Comparison of ENCODE assay signal across 26 mouse cellular contexts in genomic region chr10:38353526-38353925, GRCm38 (mm10).
DNase-seq lines count a peak whose midpoint lies in the region; ATAC-seq lines count a peak whose summit lies in the region.
"Had no signal": no experiment of that assay in that cellular context is flagged by ENCODE, and none has a peak within 500 bp of the region (broad histone marks: within the 10 kb centered on the region; RNA-seq: fewer than 3 reads in every experiment).

No protein-coding gene starts in this region.

- no peaks in the 10 kb centered on the region for H3K4me1 ChIP-seq in hindbrain, embryonic 15.5 days (replicated peaks)
- H3K4me1 ChIP-seq in hindbrain, embryonic 13.5 days (replicated peaks), result 0 out of 2 replicates have a peak, but pooled peaks cover 7% of the 10 kb centered on the region
- H3K4me1 ChIP-seq in lung, embryonic 16.5 days (replicated peaks; ENCODE audit: control insufficient read depth, insufficient read depth, low read length), result no peaks in the 10 kb centered on the region
- H3K4me1 ChIP-seq in neural tube, embryonic 14.5 days (ENCODE audit: control insufficient read depth, insufficient read depth, low read length), result 0 out of 2 replicates have a peak, but pooled peaks cover 4% of the 10 kb centered on the region
- 0 out of 2 replicates have a peak, but pooled peaks cover 2% of the 10 kb centered on the region for H3K4me1 ChIP-seq in neural tube, embryonic 15.5 days
- H3K4me1 ChIP-seq: heart, embryonic 12.5 days had no signal

- no peaks in the 10 kb centered on the region for H3K27me3 ChIP-seq in hindbrain, embryonic 15.5 days
- H3K27me3 ChIP-seq in hindbrain, embryonic 13.5 days, result no peaks in the 10 kb centered on the region
- no peaks in the 10 kb centered on the region for H3K27me3 ChIP-seq in lung, embryonic 16.5 days (ENCODE audit: control insufficient read depth, insufficient read depth, low read depth, low read length)
- no peaks in the 10 kb centered on the region for H3K27me3 ChIP-seq in neural tube, embryonic 14.5 days (ENCODE audit: control insufficient read depth, insufficient read depth, low read length)
- no peaks in the 10 kb centered on the region for H3K27me3 ChIP-seq in neural tube, embryonic 15.5 days (replicated peaks)
- H3K27me3 ChIP-seq: CH12.LX; heart, embryonic 12.5 days; Patski had no signal

- ATAC-seq in hindbrain, embryonic 15.5 days (ENCODE audit: low FRiP score, low read depth), result peak; percentile 61; the same call in 1 of the 2 replicates
- ATAC-seq in hindbrain, embryonic 13.5 days (ENCODE audit: low FRiP score), result no peak
- ATAC-seq in lung, embryonic 16.5 days (ENCODE audit: low read depth), result peak; percentile 52; the same call in 1 of the 2 replicates
- 0 out of 2 replicates have a peak, but pooled peaks have one; percentile 49 for ATAC-seq in neural tube, embryonic 14.5 days (ENCODE audit: low read depth)
- no peak for ATAC-seq in neural tube, embryonic 15.5 days (ENCODE audit: low FRiP score)
- ATAC-seq: intestine, postnatal 0 days; liver, postnatal 0 days; Patski had no signal

- no peak overlapping the region for H3K9ac ChIP-seq in hindbrain, embryonic 15.5 days
- H3K9ac ChIP-seq in hindbrain, embryonic 13.5 days, result no peak overlapping the region
- no peak overlapping the region for H3K9ac ChIP-seq in lung, embryonic 16.5 days (ENCODE audit: low read length)
- H3K9ac ChIP-seq in neural tube, embryonic 14.5 days (replicated peaks; ENCODE audit: low read depth, low read length), result no peak overlapping the region
- H3K9ac ChIP-seq in neural tube, embryonic 15.5 days (replicated peaks), result no peak overlapping the region
- H3K9ac ChIP-seq: heart, embryonic 12.5 days; liver, postnatal 0 days had no signal

- no peak overlapping the region for H3K4me2 ChIP-seq in hindbrain, embryonic 15.5 days
- no peak overlapping the region for H3K4me2 ChIP-seq in hindbrain, embryonic 13.5 days
- no peak overlapping the region for H3K4me2 ChIP-seq in lung, embryonic 16.5 days (ENCODE audit: low read depth, low read length)
- no peak overlapping the region for H3K4me2 ChIP-seq in neural tube, embryonic 14.5 days (ENCODE audit: low read depth, low read length)
- H3K4me2 ChIP-seq in neural tube, embryonic 15.5 days, result no peak overlapping the region
- H3K4me2 ChIP-seq: heart, embryonic 12.5 days; liver, embryonic 11.5 days had no signal

- no peaks in the 10 kb centered on the region for H3K36me3 ChIP-seq in hindbrain, embryonic 15.5 days
- no peaks in the 10 kb centered on the region for H3K36me3 ChIP-seq in hindbrain, embryonic 13.5 days
- H3K36me3 ChIP-seq in lung, embryonic 16.5 days (ENCODE audit: control insufficient read depth, insufficient read depth, low read length), result no peaks in the 10 kb centered on the region
- H3K36me3 ChIP-seq in neural tube, embryonic 14.5 days (ENCODE audit: control insufficient read depth, insufficient read depth, low read length), result no peaks in the 10 kb centered on the region
- no peaks in the 10 kb centered on the region for H3K36me3 ChIP-seq in neural tube, embryonic 15.5 days
- H3K36me3 ChIP-seq: forebrain, embryonic 10.5 days; G1E; heart, embryonic 12.5 days had no signal

- H3K9me3 ChIP-seq in hindbrain, embryonic 15.5 days, result no peaks in the 10 kb centered on the region
- H3K9me3 ChIP-seq in hindbrain, embryonic 13.5 days, result no peaks in the 10 kb centered on the region
- no peaks in the 10 kb centered on the region for H3K9me3 ChIP-seq in lung, embryonic 16.5 days (ENCODE audit: control insufficient read depth, low read length)
- no peaks in the 10 kb centered on the region for H3K9me3 ChIP-seq in neural tube, embryonic 14.5 days (ENCODE audit: control insufficient read depth, low read length)
- no peaks in the 10 kb centered on the region for H3K9me3 ChIP-seq in neural tube, embryonic 15.5 days (replicated peaks)
- H3K9me3 ChIP-seq: forebrain, embryonic 10.5 days; G1E; heart, embryonic 12.5 days had no signal

- 56% methylated on average over 5 of the region's 5 CpGs for WGBS in hindbrain, embryonic 15.5 days
- WGBS in hindbrain, embryonic 13.5 days, result 58% methylated on average over 5 of the region's 5 CpGs
- 43% methylated on average over 5 of the region's 5 CpGs for WGBS in lung, embryonic 16.5 days
- WGBS in neural tube, embryonic 14.5 days, result 37% methylated on average over 5 of the region's 5 CpGs
- 36% methylated on average over 5 of the region's 5 CpGs for whole genome bisulfite sequencing in neural tube, embryonic 15.5 days

- no peak overlapping the region for H3K4me3 ChIP-seq in hindbrain, embryonic 15.5 days
- H3K4me3 ChIP-seq in hindbrain, embryonic 13.5 days, result no peak overlapping the region
- no peak overlapping the region for H3K4me3 ChIP-seq in lung, embryonic 16.5 days (ENCODE audit: low read length)
- H3K4me3 ChIP-seq in neural tube, embryonic 14.5 days (ENCODE audit: low read depth, low read length), result no peak overlapping the region
- H3K4me3 ChIP-seq in neural tube, embryonic 15.5 days (replicated peaks), result no peak overlapping the region
- H3K4me3 ChIP-seq: forebrain, embryonic 10.5 days; heart, embryonic 12.5 days; layer of hippocampus, adult 2 months had no signal

- DNase-seq in kidney, postnatal 10 days, result peak; percentile 40
- no peak for DNase-seq in kidney, adult 9 months
- DNase-seq in lung, postnatal 14 days, result no peak
- DNase-seq: adrenal gland, postnatal 36 days; cerebellum, adult 11 months; cerebellum, adult 9-11 months; gastrocnemius, postnatal 25 days; heart, adult 18-20 months; heart, postnatal 10 days; liver, postnatal 0 days; retina, postnatal 1 day; right cerebral cortex, postnatal 25 days; spleen, adult 18-20 months had no signal

- H3K27ac ChIP-seq in hindbrain, embryonic 15.5 days (replicated peaks), result no peak overlapping the region
- no peak overlapping the region for H3K27ac ChIP-seq in hindbrain, embryonic 13.5 days
- no peak overlapping the region for H3K27ac ChIP-seq in lung, embryonic 16.5 days (ENCODE audit: low read length)
- no peak overlapping the region for H3K27ac ChIP-seq in neural tube, embryonic 14.5 days (ENCODE audit: low read depth, low read length)
- no peak overlapping the region for H3K27ac ChIP-seq in neural tube, embryonic 15.5 days (replicated peaks)
- H3K27ac ChIP-seq: forebrain, embryonic 10.5 days; layer of hippocampus, adult 2 months had no signal

Comparison
In these comparisons a context has a peak if more than half of its experiments do, and no peak if none do; other contexts are left out.
1. ATAC-seq: peak in hindbrain, embryonic 15.5 days (single experiment), lung, embryonic 16.5 days (single experiment) and neural tube, embryonic 14.5 days (single experiment); none in hindbrain, embryonic 13.5 days (single experiment) and neural tube, embryonic 15.5 days (single experiment).